Mouse (Mus musculus) retina, embryonic 14.5 days (tissue): ENCODE data around the gene Hsd17b7.

Experiments
- DNase-seq: peaks from one replicate; pipeline ENCODE4 v3.0.0-alpha.2; 2015; ENCODE audit warnings: low spot score

Hsd17b7 gene

DNA sequence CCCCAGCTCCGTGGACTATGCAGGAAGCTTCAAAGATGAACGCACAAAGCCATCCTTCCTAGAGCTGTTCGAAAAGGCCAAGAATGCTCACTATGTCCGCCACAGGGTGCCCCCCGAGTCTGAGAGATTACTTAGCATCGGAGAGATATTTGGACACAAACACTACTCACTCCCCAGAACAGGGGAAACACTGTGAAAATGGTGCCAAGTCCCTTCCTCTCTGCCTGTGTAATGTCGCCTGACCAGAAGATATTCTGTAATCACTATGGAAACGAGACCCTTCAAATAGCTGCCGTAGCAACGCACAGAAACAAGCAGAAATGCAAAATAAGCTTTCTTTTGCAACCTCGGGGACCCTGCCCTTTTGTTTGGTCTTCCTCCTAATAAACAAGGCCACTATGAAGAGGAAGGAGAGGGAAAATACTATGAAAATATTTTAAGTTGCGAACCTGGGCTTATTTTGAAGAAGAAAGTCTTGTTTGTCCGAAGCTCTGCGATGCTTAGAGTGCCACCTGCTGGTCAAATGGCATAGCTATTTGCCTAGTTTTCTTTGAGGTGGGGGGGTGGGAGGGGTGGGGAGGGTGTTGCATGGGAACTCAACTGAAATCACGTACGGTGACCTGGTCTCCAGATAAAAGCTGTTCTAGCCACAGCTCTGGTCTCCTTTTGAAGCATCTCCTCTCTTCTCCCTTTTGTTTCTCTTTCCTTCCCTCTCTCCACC lies 34.9 kb downstream of the Hsd17b7 start:
- DNase-seq: peak; percentile 79

DNA sequence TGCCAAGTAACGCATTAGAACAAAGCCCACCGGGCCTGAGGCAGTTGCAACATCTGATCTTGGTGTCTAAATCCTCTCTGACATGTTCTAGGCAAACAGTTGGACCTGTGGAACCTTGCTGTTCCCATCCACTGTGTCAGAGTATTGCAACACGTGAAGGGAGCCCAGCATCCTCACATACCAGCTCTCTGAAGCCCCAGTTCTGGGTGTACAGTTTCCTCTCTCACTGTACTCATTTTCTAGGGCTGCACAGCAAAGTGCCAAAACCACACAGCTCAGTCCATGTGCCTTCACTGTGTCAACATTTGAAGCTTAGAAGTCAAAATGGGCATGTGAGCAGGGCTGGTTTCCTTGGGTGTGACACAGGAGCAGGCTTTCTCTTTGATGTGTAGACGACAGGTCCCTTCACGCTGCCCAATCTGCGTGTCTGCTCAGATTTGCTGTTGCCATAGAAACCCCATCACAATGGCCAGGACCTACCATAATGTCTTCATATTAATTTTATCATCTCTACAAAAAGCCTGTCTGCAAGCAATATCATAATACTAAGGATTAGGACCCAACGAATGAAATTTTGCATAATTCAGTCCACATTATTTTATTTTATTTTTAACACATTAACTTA lies 36.8 kb downstream of the Hsd17b7 start:
- DNase-seq: no peak

DNA sequence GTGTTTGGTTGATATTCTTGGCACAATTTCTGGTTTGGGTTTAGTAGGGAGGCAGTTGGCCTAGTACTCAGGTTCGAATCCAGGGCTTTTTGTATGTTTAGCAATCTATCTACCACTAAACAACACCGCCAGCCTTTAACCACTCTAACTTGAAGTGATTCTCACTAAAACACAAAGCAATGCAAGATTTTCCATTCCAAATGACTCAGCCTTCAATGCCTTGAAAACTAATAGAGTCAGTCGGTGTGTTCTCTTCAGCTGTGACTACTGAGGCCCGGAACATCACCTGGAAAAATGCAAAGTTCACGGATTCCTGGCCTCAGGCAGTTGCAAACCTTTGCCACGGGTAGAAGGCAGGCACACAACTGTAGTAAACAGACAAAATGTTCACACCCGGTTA lies 37.3 kb downstream of the Hsd17b7 start:
- no peak for DNase-seq

DNA sequence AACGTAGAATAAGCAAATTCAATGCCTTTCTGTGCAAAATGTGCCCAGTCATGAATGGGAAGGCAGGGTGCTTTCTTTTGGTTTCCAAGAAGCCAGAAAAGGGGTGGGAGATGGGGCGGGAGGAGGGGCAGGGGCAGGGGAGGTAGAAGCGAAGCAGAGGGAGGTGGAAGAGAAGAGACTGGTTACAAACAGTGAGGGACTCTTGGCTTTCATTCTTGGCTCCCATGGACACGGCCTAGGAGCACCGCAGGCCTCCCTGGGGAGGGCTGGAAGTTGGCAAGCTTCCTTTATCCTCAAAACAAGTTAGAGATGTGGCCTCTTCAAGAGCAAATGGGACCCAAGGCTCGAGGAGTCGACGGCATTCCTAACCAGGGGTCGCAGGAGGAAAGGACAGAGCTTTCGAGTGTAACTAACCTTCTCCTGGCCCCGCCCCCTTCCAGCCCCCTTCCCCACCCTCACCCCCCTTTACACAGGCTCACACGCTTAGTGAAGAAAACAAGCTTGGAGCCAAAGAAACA lies 40.5 kb downstream of the Hsd17b7 start, which contains the start of gene Ccdc190:
Gene Ccdc190 (plus strand): TSS at position 195 of the 518 bp plus-strand sequence.
- DNase-seq: peak; percentile 23

DNA sequence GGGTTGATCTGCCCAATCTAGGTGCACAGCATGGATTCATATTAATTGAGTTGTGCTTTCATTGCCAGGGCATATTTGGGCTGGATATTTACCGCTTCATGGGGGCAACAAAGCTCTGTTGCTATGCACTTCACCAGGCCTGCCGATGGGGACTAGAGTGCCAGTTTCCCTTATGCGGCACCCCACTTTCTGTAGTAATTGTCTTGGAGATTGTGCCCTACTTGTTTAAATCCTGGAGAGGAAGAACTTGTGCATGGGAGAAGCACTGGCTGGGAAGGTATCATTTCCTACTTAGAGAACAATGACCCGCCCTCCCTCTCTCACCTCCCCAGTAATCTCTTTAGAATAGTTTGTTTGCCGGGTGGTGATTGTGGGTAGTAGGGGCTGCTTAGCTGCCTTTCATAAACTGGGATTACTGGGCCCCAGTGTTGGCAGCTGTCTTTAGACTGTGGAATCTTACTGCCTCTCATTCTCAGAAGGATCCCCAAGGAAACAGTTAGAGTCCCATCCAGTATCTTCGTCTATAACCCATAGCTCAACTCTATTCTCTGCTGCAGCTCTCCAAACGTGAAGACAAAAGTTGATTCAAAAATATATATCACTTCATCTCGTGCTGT lies 41.2 kb downstream of the Hsd17b7 start:
- no peak for DNase-seq

DNA sequence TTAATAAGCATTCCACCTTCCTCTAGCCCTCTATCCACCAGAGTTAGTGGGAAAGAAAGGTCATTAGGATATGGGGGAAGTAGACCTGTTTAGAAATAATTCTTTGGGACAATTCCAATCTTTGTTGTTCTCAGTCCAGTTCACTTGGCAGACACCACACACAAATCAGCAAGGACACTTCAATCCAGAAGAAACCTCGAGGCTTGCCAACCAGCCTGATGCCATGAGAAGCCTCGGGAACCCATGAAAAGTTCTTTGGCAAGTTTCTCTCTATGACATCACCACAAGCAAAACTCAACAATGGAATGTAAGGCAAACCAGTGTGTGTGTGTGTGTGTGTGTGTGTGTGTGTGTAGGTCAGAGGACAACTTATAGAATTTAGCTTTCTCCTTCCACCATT lies 44.5 kb downstream of the Hsd17b7 start:
- DNase-seq: no peak

DNA sequence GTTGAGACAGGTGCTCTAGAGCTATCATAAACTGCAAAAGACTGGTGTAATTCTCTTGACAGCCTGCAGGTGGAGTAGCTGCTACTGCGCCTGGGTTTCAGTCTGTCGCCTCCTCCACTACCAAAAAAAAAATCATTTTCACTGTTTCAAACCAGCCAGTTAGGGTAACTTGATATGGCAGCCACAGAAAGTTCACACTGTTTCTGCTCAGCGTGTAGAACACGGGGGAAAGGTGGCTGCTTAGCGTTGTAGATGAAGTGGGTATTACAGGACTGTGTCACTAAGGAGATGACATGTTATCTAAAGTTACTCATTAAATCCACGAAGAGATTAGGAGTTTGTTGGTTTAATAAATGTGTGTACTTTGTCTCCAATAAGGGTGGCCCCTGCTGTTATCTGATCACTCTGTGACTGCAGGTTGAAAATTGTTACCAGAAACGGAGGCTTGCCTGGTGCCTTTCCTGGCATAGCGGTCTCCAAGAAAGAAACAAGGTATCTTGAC lies 47.3 kb downstream of the Hsd17b7 start:
- DNase-seq: peak; percentile 77

DNA sequence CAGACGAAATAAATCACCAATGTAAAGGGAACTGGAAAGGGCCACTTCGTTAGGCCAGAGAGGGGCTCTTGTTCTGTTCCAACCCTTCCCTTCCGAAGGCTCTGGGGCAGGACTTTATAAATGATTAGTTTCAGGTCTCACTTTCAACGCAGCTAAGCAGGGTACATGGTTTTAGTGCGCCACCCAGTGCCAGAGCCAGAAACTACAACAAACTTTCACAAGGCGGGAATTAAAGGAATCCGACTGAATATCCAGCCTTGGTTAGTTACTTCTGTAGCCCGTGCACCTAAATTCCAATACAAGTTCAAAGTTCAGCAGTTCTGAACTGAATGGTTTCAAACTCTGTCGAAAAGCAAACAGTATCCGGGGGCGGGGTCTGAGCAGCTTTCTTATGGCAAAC lies 49.8 kb downstream of the Hsd17b7 start:
- DNase-seq: peak; percentile 92

DNA sequence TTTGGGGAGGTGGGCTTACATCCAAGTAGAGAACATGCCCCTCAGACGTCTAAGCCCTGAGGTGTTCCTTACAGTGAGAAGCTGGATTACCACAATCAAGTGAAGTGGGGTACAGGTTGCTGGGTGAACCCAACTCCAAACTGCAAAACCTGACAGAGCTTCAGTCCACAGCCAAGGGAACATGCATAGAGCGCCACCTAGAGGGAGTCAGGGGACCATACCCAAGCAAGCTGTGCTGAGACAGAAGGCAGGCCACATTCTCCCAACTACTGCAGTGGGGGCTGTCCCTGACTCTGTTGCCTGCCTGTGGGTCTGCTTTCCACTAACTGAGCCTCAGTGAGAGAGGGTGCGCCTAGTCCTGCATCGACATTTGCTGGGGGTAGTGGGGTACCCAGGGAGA lies 51.0 kb downstream of the Hsd17b7 start:
- DNase-seq: peak; percentile 80

DNA sequence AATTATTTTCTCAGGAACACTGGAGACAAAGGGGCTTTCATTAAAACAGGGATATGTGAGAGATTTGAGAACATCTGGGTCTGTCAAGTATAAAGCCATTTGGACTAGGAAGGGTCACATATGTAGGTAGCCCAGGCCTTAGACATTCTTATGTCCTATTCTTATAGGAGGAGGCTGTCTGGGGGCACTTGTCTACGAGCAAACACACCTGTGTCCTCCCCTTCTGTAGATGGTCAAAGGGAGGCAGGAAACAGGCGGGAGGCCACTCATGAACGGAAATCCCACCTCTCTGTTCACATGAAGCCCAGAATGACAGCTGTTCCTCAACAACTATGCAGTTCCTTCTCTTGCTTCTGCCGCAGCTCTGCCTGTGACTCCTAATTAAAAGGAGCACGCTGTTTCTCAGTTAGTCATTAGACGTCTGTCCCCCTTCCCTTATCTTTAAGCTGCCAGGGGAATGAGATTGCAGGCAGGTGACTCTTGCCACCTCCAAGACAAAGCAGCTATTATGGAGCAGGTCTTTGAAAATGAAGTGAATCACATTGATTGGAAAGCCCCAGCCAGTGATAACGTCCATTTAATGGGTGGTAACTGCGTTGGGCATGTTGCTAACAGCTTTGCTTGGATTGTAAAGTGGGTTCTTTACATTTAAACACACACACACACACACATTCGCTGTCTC lies 51.8 kb downstream of the Hsd17b7 start:
- no peak for DNase-seq

DNA sequence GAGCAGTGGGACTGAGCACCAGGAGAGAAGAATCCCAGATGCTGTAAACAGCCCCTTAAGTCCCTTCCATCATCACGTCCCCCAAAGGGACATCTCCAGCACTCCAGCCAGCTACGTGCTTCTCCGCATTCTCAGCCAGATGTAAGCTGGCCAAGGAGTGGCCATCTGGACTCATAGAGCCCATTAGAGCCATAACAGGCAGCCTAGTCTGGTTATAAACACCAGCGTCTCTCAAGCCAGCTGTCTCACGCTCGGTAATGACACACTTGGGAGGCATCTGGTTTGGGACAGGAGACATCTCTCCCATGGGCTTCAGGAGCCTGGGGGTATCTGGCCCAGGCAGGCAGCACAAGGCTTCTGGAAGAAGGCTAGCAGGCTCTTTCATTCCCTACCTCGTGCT lies 52.4 kb downstream of the Hsd17b7 start:
- DNase-seq: peak; percentile 29

DNA sequence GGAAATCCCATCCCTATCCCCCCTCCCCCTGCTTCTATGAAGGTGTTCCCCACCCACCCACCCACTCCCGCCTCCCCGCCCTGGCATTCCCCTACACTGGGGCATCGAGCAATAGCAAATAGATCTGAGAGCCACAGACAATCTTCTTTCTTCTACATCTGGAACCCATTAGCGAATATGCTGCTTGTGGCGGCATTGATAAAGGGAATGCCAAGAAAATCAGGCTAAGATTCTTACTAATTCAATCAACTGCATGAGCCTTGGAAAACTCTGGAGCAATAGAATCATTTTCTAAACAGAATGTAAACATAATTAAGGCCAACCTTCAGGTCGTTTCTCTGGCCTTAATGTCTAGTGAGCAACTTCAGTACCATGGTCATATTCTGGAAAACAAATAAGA lies 57.5 kb downstream of the Hsd17b7 start:
- DNase-seq: no peak

DNA sequence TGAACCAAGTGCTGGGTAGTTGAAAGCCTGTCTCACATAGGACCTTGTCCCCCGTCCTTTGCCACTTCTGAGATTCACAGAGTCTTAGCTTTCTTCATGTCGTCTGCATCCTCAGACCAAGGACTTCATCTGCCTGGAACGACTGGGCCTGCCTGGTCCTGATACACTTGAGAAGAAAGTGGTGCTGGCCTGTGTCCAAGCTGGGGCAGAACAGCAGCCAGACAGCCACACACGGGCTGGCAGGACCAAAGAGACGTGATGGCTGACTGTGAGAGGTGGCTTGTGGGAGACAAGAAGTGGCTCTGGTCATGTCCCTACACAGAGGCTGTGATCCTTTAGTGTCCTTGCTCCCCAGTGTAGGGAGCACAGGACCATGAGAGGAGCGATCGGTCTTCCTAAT lies 58.3 kb downstream of the Hsd17b7 start:
- no peak for DNase-seq

DNA sequence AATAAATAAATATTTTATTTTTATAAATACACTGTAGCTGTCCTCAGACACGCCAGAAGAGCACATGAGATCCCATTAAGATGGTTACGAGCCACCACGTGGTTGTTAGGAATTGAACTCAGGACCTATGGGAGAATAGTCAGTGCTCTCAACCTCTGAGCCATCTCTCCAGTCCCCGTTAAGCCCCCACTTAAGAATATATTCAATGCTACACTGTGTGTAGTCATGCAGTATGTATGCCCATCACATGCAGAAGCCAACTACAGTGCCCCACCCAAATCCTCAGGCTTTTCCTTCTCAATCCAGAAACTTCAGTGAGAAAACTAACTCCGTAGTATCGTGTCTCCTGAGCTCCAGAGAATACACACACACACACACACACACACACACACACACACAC lies 59.4 kb downstream of the Hsd17b7 start:
- no peak for DNase-seq

DNA sequence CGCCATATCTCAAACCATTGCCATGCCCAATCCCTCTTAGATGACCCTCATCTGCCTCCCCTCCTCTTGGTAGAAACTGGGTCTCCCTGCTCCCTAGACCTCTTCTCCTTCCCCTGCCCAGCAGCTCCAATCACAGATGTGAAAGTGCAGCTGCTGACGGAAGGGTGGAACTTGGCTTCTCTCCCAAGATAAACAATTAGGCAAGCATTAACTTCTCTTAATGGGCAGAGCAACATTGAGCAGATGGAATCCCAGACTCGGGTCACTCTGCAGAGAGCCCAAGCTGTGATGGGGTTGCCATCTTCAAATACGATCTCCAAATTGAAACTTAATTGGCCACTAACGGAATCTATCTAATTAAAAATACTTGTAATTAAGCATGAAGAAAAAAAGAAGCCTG lies 59.9 kb downstream of the Hsd17b7 start:
- no peak for DNase-seq

DNA sequence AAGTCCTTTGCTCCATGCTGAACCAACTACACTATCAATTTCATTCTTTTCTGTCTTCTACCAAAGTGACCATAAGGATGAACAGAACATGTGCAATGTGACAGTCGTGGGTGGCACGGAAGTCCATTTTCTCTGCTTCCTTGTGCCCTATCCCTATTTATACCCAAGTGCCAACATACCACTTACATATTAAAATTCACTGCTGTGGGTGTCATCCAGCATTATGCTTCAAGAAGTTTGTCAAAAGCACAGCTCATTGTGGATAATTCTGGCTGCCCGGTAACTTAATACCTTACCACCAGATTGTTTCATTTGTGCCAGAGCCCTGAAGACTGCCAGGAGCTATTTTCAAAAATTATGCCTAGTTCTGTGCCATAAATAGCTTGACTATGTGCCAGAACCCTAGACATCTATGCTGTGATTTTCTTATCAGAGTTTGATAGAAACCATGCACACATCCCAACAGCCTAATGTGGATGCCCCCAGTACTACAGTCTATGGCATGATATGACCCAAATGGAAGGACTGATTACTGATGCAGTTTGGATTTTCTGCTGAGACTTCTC lies 68.2 kb downstream of the Hsd17b7 start:
- no peak for DNase-seq
